Mouse (Mus musculus) small intestine, adult 2 months (tissue): ENCODE results near the gene Zfp989.
"Not testable (repeated sequence)": the region's sequence is repeated elsewhere in the genome, so short reads cannot be mapped to it uniquely, and the experiment has no call there.

Experiments used
- CTCF ChIP-seq: fragments of 200-500 bp; IDR thresholded peaks from 2 replicates; pipeline ENCODE4 v1.5.1; 2012; ENCODE audit warnings: low read depth, mild to moderate bottlenecking, control low read depth, inconsistent platforms, low read length, moderate library complexity, mixed read lengths; ENCODE audit not compliant: insufficient replicate concordance, insufficient read length; ENCODE audit errors: extremely low read depth
- POLR2A ChIP-seq: fragments of 200-500 bp; IDR thresholded peaks from 2 replicates; pipeline ENCODE4 v1.6.1; 2012; ENCODE audit warnings: low read depth, mild to moderate bottlenecking, control low read depth, inconsistent platforms, low read length, moderate library complexity

- TF ChIP-seq CTCF, POLR2A: not testable (repeated sequence)
These were observed 46.6 kb downstream of the Zfp989 start for GRCm38 (mm10) chr4:147018400-147018799.
